Mouse (Mus musculus): ENCODE data around the gene Col23a1.

DNA sequence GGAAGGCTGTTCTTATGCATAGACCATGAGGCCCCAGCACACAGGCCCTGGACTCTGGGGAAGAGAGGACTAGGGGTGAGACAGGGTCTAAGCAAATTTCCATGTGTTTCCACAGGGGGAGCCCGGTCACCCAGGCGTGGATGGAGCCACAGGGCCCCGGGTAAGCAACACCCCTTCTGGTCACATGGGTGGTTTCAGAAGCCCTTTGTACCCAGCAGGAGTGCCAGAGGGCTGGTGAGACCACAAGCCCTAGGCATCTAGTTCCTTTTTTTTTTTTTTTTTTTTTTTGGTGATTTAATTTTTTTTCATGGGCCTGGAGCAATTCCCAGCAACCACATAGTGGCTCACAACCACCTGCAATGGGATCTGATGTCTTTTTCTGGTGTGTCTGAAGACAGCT is 275.3 kb downstream of the Col23a1 start:
- TF ChIP-seq POLR2A (IDR thresholded peaks at IDR 0.05; ENCODE audit: borderline replicate concordance, insufficient read depth, low read length) (no peak), CTCF (IDR thresholded peaks at IDR 0.05; ENCODE audit: borderline replicate concordance, insufficient read depth, low read depth, low read length) (no peak)
